Mouse (Mus musculus): ENCODE measurements around the gene Mgat4b.

- TF ChIP-seq POLR2A (IDR thresholded peaks at IDR 0.05; ENCODE audit: insufficient read depth, low read depth, low read length) = no peak
- no peak for TF ChIP-seq CTCF (IDR thresholded peaks at IDR 0.05)
Measured at GRCm38 (mm10) chr11:50272819-50273218, 62.1 kb downstream of the Mgat4b start.

Data from heart, adult 2 months (tissue).